Mouse (Mus musculus) bone marrow, adult 2 months (tissue): ENCODE data around the gene Rpl18.

Experiments
- CTCF ChIP-seq: fragments of 200-500 bp; IDR thresholded peaks from 2 replicates; pipeline ENCODE4 v1.5.1; 2011; ENCODE audit warnings: low read length, control low read depth; ENCODE audit not compliant: control insufficient read depth, insufficient read depth
- POLR2A ChIP-seq: fragments of 200-500 bp; IDR thresholded peaks from 2 replicates; pipeline ENCODE4 v1.6.1; 2011; ENCODE audit warnings: low read depth, mild to moderate bottlenecking, control low read depth, low read length, borderline replicate concordance; ENCODE audit not compliant: control insufficient read depth

DNA sequence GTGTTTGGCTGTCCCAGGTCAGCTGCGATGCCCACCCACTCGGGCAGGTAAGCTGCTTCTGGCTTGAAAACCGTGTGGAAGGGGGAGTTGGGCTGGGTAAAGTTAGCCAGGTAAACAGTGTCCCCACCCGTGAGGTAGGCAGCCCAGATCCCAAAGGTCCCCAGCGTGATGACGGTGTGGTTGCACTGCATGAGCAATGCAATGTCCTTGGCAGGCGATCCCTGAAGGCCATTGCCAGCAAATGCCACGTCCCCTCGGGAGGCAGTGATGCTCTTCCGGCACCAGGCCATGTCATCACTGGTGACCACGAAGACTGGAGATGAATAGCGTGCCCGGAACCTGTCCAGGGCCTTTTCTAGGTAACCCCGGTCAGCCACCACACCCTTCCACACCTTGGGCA, 36.7 kb upstream of the Rpl18 start:
- TF ChIP-seq CTCF (no peak), POLR2A (no peak)
